Mouse (Mus musculus) midbrain, embryonic 14.5 days (tissue): ENCODE data around the gene Tmem266. TPM values are rescaled to one million over a fixed set of nuclear protein-coding genes. Genes with fewer than 3 reads are reported as not detected.

Experiments
- ATAC-seq: fragments of 200-750 bp; cut with Nextera tagmentation; 2 replicates; pipeline ENCODE4 v1.8.0; 2017; ENCODE audit warnings: moderate number of reproducible peaks, moderate library complexity; ENCODE audit not compliant: low FRiP score, low TSS enrichment
- DNase-seq: peaks from one replicate; pipeline ENCODE4 v3.0.0-alpha.2; 2015
- H3K27ac ChIP-seq: fragments of 300-500 bp; sonication (generic); replicated peaks from 2 replicates; pipeline ENCODE4 v1.5.1; 2014; ENCODE audit warnings: mild to moderate bottlenecking, low read depth, low read length, moderate library complexity
- H3K27me3 ChIP-seq: fragments of 300-500 bp; sonication (generic); 2 replicates; pipeline ENCODE4 v1.6.1; 2014; ENCODE audit warnings: low read length, control low read depth, mixed read lengths; ENCODE audit not compliant: control insufficient read depth, insufficient read depth
- H3K36me3 ChIP-seq: fragments of 300-500 bp; sonication (generic); 2 replicates; pipeline ENCODE4 v1.6.1; 2014; ENCODE audit warnings: low read length, control low read depth; ENCODE audit not compliant: control insufficient read depth, insufficient read depth
- H3K4me1 ChIP-seq: fragments of 300-500 bp; sonication (generic); 2 replicates; pipeline ENCODE4 v1.6.1; 2014; ENCODE audit warnings: mild to moderate bottlenecking, antibody characterized with exemption, low read length, control low read depth; ENCODE audit not compliant: control insufficient read depth, insufficient read depth
- H3K4me2 ChIP-seq: fragments of 300-500 bp; sonication (generic); 2 replicates; pipeline ENCODE4 v1.6.1; 2014; ENCODE audit warnings: mild to moderate bottlenecking, low read length, moderate library complexity
- H3K4me3 ChIP-seq: fragments of 300-500 bp; sonication (generic); replicated peaks from 2 replicates; pipeline ENCODE4 v1.5.1; 2014; ENCODE audit warnings: low read depth, low read length
- H3K9ac ChIP-seq: fragments of 300-500 bp; sonication (generic); replicated peaks from 2 replicates; pipeline ENCODE4 v1.6.1; 2014; ENCODE audit warnings: mild to moderate bottlenecking, low read length, moderate library complexity
- H3K9me3 ChIP-seq: fragments of 300-500 bp; sonication (generic); 2 replicates; pipeline ENCODE4 v1.6.1; 2016; ENCODE audit warnings: low read length, control low read depth, mixed read lengths; ENCODE audit not compliant: control insufficient read depth
- WGBS: fragments of 180-500 bp; shearing (Covaris S2); extraction: QIAGEN DNeasy Blood & Tissue Kit; methylation state at CpG from one replicate; pipeline ENCODE4 v1.1.7; 2014; 5-methylcytosine and 5-hydroxymethylcytosine counted together
- polyA plus RNA-seq: library from polyadenylated mRNA; unstranded; fragments of >200 nt; fragmentation: Nextera tagmentation; extraction: Ambion mirVana; gene quantifications from 2 replicates; pipeline ENCODE4 v1.2.1, GENCODE M21; 2014

Tmem266 gene
- polyA plus RNA-seq, 1 experiment from 2014 or later = 2.4 TPM

DNA sequence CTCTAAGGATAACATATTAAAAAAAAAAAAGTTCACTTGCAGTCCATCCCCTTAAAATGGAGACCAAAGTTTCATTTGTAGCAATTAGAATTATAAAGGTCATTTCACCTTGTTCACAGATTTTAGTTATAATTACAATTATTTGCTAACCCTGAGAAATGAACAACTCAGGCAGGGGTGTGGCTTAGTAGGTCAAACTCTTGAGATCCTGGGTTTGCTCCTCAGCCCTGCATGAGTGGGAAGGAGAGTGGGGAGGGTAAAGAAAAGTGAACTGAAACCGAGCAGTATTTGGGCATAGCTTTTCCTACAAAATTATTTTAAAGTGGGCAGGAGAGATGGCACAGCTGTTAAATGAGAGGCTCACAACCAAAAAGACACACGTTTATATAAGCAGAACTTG is 19.6 kb upstream of the Tmem266 start:
- 81% methylated on average over 2 of the region's 2 CpGs for WGBS

DNA sequence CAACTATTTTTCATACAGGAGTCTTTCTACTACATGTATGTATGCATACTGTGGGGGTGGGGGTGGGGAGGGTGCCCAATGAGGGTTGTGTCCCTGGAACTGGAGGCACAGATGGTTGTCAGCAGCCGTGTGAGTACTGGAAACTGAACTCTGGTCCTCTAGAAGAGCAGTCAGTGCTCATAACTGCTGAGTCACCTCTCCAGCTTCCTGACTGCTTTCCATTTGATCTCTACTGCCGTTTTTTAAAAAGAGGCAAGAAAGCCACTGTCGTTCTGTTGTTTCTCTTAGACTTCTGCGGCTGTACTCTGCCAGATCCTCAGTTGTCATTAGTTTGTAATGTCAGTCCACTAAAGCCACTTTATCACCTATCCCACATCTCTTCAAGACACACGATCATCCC is 19.2 kb upstream of the Tmem266 start:
- 79% methylated on average over 5 of the region's 5 CpGs for WGBS
- no peak overlapping the region for H3K27ac ChIP-seq
- H3K9ac ChIP-seq = no peak overlapping the region
- no peak overlapping the region for H3K4me2 ChIP-seq
- no peak for ATAC-seq
- DNase-seq = no peak
- no peaks in the 10 kb centered on the region for H3K27me3 ChIP-seq
- no peaks in the 10 kb centered on the region for H3K4me1 ChIP-seq
- no peak overlapping the region for H3K4me3 ChIP-seq
- no peaks in the 10 kb centered on the region for H3K9me3 ChIP-seq
- H3K36me3 ChIP-seq = no peaks in the 10 kb centered on the region

More for the DNA sequence above, 19.6 kb upstream of the Tmem266 start:
- Histone ChIP-seq H3K4me3 (no peak overlapping the region), H3K4me1 (no peaks in the 10 kb centered on the region), H3K9me3 (no peaks in the 10 kb centered on the region), H3K4me2 (no peak overlapping the region), H3K27me3 (no peaks in the 10 kb centered on the region), H3K36me3 (no peaks in the 10 kb centered on the region), H3K9ac (no peak overlapping the region), H3K27ac (no peak overlapping the region)
- ATAC-seq = no peak
- no peak for DNase-seq

DNA sequence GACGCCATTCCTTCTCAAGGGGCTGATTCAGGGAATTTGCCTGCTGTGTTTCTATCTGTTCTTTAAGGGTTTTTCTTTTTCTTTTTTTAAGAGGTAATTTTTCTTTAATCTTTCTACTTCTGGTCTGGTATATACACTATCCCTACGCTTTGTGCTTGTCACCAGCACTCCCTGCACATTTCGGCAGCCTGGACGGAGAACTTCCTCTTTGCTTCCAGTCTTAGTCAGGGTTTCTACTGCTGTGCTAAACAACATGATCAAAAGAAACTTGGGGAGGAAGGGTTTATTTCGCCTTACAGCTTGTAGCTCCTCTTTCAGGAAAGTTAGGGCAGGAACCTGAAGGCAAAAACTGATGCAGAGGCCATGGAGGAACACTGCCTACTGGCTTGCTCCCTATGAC is 18.3 kb upstream of the Tmem266 start:
- Histone ChIP-seq H3K9me3 (no peaks in the 10 kb centered on the region), H3K9ac (no peak overlapping the region), H3K27me3 (no peaks in the 10 kb centered on the region), H3K4me2 (no peak overlapping the region), H3K4me3 (no peak overlapping the region), H3K36me3 (no peaks in the 10 kb centered on the region), H3K4me1 (no peaks in the 10 kb centered on the region), H3K27ac (no peak overlapping the region)
- DNase-seq = no peak
- no peak for ATAC-seq
- WGBS = 83% methylated on average over 5 of the region's 5 CpGs

DNA sequence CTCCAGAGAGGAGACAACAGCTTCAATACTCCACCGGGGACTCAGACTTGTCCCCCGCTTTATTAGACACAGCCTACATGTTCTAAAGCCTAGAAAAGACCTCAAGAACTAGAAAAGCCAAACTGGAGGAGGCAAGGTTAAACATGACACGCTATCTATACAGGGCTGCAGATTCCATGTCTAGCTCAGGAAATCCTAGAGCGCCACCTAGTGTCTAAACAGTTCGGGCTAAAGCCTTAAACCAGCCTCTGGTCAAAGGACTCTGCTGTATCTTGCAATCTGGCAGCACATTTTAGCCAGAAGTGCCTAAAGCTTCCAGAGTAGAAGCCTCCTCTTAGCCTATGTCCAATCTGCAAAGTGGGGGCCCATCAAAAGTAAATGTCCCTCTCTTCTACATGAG is 15.2 kb upstream of the Tmem266 start:
- Histone ChIP-seq H3K9ac (no peak overlapping the region), H3K36me3 (no peaks in the 10 kb centered on the region), H3K9me3 (no peaks in the 10 kb centered on the region), H3K27ac (no peak overlapping the region), H3K27me3 (no peaks in the 10 kb centered on the region), H3K4me3 (no peak overlapping the region), H3K4me2 (no peak overlapping the region), H3K4me1 (no peaks in the 10 kb centered on the region)
- 12% methylated on average over 5 of the region's 5 CpGs for WGBS
- DNase-seq (peak; percentile 95), ATAC-seq (no peak)

DNA sequence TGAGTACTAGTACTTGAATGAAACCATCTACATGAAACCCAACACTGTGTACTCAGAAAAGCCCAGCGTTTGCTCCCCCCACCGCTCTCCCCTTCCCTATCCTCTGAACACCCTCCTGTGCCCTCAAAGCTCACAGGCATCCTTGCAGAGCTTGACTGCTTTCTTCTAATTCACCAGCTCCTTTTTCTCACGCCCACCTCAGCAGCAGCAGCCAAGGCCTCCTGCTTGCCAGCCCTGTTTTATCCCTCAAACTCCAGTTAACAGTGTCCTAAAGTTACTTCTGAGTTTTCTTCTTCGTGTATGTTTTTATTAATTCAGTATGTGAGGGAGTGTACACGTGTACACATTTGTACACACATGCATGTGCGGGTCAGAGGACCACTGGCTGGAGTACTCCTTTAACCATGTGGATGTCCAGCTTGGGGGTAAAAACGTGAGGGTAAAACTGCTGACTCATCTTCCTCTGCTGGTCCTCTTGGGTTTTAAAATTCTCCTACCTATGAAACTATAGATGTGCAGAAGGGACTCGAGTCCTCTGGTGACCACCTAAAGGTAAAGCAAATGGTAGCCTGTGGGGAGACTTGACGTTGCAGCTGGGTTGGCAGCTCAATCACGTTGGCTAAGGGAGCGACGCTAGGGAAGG is 13.0 kb upstream of the Tmem266 start:
- no peak for ATAC-seq
- Histone ChIP-seq H3K4me3 (no peak overlapping the region), H3K4me2 (no peak overlapping the region), H3K36me3 (no peaks in the 10 kb centered on the region), H3K4me1 (no peaks in the 10 kb centered on the region), H3K27ac (no peak overlapping the region), H3K27me3 (no peaks in the 10 kb centered on the region), H3K9me3 (no peaks in the 10 kb centered on the region), H3K9ac (no peak overlapping the region)
- WGBS = 63% methylated on average over 12 of the region's 12 CpGs
- DNase-seq = no peak

DNA sequence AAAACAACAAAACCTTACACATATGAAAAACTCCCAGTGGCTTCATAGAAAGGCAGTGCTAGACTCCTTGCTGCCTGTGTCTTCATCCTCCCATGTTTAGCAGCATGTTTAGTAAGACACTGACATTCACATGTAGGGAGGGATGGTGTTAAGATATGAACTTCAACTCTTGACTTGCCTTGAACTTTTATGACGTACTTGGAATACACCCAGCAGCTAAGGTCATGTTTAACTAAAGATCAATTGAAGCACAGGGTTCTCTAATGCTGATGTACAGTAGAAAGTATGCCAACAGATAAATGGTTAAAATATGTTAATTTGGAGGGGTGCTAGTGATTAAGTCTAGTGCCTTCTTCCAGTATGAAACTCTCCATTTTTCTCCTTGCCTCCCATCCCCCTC is 4.1 kb upstream of the Tmem266 start:
- ATAC-seq (no peak), DNase-seq (no peak)
- 79% methylated on average over 1 of the region's 1 CpGs for WGBS
- H3K4me2 ChIP-seq = no peak overlapping the region
- no peak overlapping the region for H3K27ac ChIP-seq
- no peaks in the 10 kb centered on the region for H3K36me3 ChIP-seq
- H3K9ac ChIP-seq = no peak overlapping the region
- H3K27me3 ChIP-seq = peaks cover 8% of the 10 kb centered on the region; the same call in 1 of the 2 replicates
- H3K4me1 ChIP-seq = 0 out of 2 replicates have a peak, but pooled peaks cover 3% of the 10 kb centered on the region
- H3K9me3 ChIP-seq = no peaks in the 10 kb centered on the region
- H3K4me3 ChIP-seq = no peak overlapping the region

DNA sequence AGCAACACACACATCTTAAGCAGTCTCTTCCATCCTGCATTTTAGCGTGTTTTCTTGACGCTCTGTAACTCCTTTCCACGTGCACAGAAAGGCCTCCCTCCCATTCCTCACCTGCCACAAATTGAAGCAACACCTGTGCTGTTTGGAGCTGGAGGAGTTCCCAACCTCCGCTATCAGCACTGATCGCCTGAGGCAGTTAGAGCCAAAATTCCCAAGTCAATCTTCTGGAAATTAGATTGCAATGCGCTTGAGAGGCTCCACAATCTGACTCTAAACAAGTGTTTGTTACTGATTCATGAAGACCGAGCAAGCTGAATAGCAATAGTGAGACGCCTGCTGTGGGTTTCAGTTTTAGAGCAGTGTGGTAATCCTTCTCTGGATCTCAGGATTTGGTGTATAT is 2.6 kb upstream of the Tmem266 start:
- H3K4me2 ChIP-seq = no peak overlapping the region
- DNase-seq (no peak), ATAC-seq (no peak)
- H3K9me3 ChIP-seq = no peaks in the 10 kb centered on the region
- 56% methylated on average over 8 of the region's 8 CpGs for WGBS
- H3K4me3 ChIP-seq = no peak overlapping the region
- H3K27me3 ChIP-seq = peaks cover 8% of the 10 kb centered on the region; the same call in 1 of the 2 replicates
- H3K9ac ChIP-seq = no peak overlapping the region
- peaks cover 9% of the 10 kb centered on the region; the same call in 1 of the 2 replicates for H3K4me1 ChIP-seq
- H3K36me3 ChIP-seq = no peaks in the 10 kb centered on the region
- no peak overlapping the region for H3K27ac ChIP-seq

DNA sequence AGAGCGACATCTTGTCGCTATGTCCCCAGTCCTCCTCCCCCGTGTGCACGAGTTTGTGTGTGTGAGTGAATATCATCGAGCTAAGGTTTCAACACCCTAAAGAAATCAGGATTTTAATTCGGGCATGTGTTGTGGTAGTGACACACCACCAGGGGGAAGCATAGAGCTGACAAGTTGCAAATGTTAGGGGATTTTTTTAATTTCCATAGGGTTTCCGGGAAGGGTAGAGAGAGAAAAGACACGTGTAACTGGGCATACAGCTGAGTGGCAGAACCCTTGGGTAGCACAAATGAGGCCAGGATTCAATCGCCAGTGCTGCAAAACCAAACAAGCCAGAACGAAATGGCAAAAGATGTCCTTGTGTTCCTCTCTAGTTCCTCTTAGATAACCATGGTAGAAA is 2.2 kb upstream of the Tmem266 start:
- DNase-seq (no peak), ATAC-seq (no peak)
- peaks cover 9% of the 10 kb centered on the region; the same call in 1 of the 2 replicates for H3K4me1 ChIP-seq
- WGBS = 56% methylated on average over 10 of the region's 10 CpGs
- H3K9ac ChIP-seq = no peak overlapping the region
- H3K9me3 ChIP-seq = no peaks in the 10 kb centered on the region
- no peak overlapping the region for H3K27ac ChIP-seq
- no peak overlapping the region for H3K4me3 ChIP-seq
- H3K27me3 ChIP-seq = peaks cover 8% of the 10 kb centered on the region; the same call in 1 of the 2 replicates
- no peaks in the 10 kb centered on the region for H3K36me3 ChIP-seq
- H3K4me2 ChIP-seq = no peak overlapping the region

DNA sequence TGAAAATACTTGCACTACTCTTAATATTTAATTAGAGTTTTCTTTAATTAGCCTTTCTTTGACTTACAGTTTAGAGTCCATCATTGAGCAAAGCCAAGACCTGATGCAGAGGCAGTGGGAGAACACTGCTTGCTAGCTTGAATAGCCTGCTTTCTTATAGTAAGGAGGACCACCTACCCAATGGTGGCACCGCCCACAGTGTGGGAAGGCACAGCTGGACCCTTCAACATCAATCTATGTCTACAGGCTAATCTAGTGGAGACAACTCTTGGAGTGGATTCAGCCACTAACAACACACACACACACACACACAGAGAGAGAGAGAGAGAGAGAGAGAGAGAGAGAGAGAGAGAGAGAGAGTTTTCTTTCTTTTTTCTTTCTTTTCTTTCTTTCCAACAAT is 1.7 kb upstream of the Tmem266 start:
- Histone ChIP-seq H3K27me3 (peaks cover 8% of the 10 kb centered on the region; the same call in 1 of the 2 replicates), H3K36me3 (no peaks in the 10 kb centered on the region), H3K9ac (no peak overlapping the region), H3K4me2 (no peak overlapping the region), H3K27ac (no peak overlapping the region), H3K4me1 (peaks cover 9% of the 10 kb centered on the region; the same call in 1 of the 2 replicates), H3K4me3 (no peak overlapping the region), H3K9me3 (no peaks in the 10 kb centered on the region)
- WGBS = 15% methylated on average over 1 of the region's 1 CpGs
- DNase-seq (peak; percentile 44), ATAC-seq (no peak)
